Mouse (Mus musculus) forebrain, postnatal 0 days (tissue): ENCODE results near the gene Car3. TPM values are rescaled to one million over a fixed set of nuclear protein-coding genes. Genes with fewer than 3 reads are reported as not detected.

Source experiments
- ATAC-seq: fragments of 200-750 bp; cut with Nextera tagmentation; 2 replicates; pipeline ENCODE4 v1.8.0; 2017; ENCODE audit warnings: mild to moderate bottlenecking, moderate library complexity
- DNase-seq: peaks from one replicate; pipeline ENCODE4 v3.0.0-alpha.2; 2015
- H3K27ac ChIP-seq: fragments of 300-500 bp; sonication (generic); 2 replicates; pipeline ENCODE4 v1.5.1; 2014; ENCODE audit warnings: low read depth, mild to moderate bottlenecking, antibody characterized with exemption, low read length, moderate library complexity, mixed read lengths
- H3K27me3 ChIP-seq: fragments of 300-500 bp; sonication (generic); 2 replicates; pipeline ENCODE4 v1.6.1; 2014; ENCODE audit warnings: mild to moderate bottlenecking, low read length, mixed read lengths; ENCODE audit not compliant: insufficient read depth
- H3K36me3 ChIP-seq: fragments of 300-500 bp; sonication (generic); 2 replicates; pipeline ENCODE4 v1.6.1; 2014; ENCODE audit warnings: mild to moderate bottlenecking, moderate library complexity; ENCODE audit not compliant: insufficient read depth
- H3K4me1 ChIP-seq: fragments of 300-500 bp; sonication (generic); 2 replicates; pipeline ENCODE4 v1.6.1; 2014; ENCODE audit warnings: antibody characterized with exemption; ENCODE audit not compliant: insufficient read depth
- H3K4me2 ChIP-seq: fragments of 300-500 bp; sonication (generic); 2 replicates; pipeline ENCODE4 v1.6.1; 2014; ENCODE audit warnings: low read depth, mild to moderate bottlenecking, moderate library complexity
- H3K4me3 ChIP-seq: fragments of 300-500 bp; sonication (generic); 2 replicates; pipeline ENCODE4 v1.5.1; 2014; ENCODE audit warnings: low read depth, low read length, mixed read lengths
- H3K9ac ChIP-seq: fragments of 300-500 bp; sonication (generic); 2 replicates; pipeline ENCODE4 v1.6.1; 2014; ENCODE audit warnings: mild to moderate bottlenecking
- H3K9me3 ChIP-seq: fragments of 300-500 bp; sonication (generic); 2 replicates; pipeline ENCODE4 v1.6.1; 2016; ENCODE audit warnings: low read length
- CTCF ChIP-seq: sonication (generic); IDR thresholded peaks from 2 replicates; pipeline ENCODE4 v1.5.1; 2016; ENCODE audit warnings: antibody characterized with exemption, control low read depth, low read depth
- WGBS: fragments of 180-500 bp; shearing (Covaris S2); extraction: QIAGEN DNeasy Blood & Tissue Kit; methylation state at CpG from one replicate; pipeline ENCODE4 v1.1.7; 2014; 5-methylcytosine and 5-hydroxymethylcytosine counted together
- polyA plus RNA-seq: library from polyadenylated mRNA; unstranded; fragments of >200 nt; fragmentation: Nextera tagmentation; extraction: Ambion mirVana; gene quantifications from 2 replicates; pipeline ENCODE4 v1.2.1, GENCODE M21; 2015
- total RNA-seq: library from RNA; depleted of rRNA; stranded (reverse); fragments of >200 nt; gene quantifications from 2 replicates; pipeline ENCODE4 v1.2.3, GENCODE M21; 2014

Car3 gene
- total and polyA plus RNA-seq, 2 experiments from 2014 or later = 1.8 to 2.6 TPM

DNA sequence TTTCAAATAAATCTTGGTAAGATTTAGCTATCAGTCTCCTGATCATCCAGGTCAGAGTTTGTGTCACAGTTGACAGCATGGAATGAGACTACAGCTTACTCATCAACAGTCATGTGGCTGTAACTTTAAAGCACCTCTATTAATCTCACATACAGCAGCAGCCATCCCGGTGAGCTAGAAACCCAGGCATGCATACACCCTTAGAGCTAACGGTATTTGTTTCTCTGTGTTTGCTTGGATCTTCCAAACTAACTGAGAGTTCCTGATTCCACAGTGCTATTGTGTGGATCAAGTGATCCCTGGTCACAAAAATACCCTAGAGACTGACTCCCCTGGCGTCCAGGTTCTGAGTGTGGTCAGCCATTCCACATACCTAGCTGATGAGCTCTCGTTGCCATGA, 1.5 kb upstream of the Car3 start:
- WGBS = 15% methylated on average over 4 of the region's 4 CpGs
- H3K4me3 ChIP-seq = no peak overlapping the region
- no peak for ATAC-seq
- H3K9me3 ChIP-seq = no peaks in the 10 kb centered on the region
- no peak overlapping the region for H3K27ac ChIP-seq
- no peak overlapping the region for H3K9ac ChIP-seq
- no peak for TF ChIP-seq CTCF
- no peak for DNase-seq
- peaks cover 14% of the 10 kb centered on the region; the same call in 1 of the 2 replicates for H3K4me1 ChIP-seq
- no peaks in the 10 kb centered on the region for H3K27me3 ChIP-seq
- H3K36me3 ChIP-seq = no peaks in the 10 kb centered on the region
- peak overlapping the region; percentile 77; the same call in 1 of the 2 replicates for H3K4me2 ChIP-seq

DNA sequence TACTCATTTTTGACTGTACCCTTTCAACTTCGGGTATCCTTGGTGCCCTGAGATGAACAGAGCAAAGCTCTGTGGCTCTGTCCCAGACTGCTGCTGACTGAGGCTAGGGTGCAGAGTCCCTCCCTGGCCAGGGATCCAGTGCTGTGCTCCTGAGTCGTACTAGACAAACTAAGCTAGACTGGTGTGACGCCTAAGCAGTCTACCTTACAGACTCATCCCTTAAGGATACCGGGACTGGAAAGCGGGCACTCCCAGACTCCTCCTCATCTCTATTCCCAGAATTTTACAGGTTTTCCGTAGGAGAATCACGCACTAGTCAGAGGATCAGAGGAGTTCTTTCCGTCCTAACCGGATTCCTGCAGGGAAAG, 674 bp upstream of the Car3 start:
- Histone ChIP-seq H3K27ac (0 out of 2 replicates have a peak overlapping the region, but pooled peaks have one; percentile 46), H3K4me1 (peaks cover 14% of the 10 kb centered on the region; the same call in 1 of the 2 replicates), H3K4me2 (peak overlapping the region; percentile 77), H3K4me3 (peak overlapping the region; percentile 40), H3K9ac (peak overlapping the region; percentile 57), H3K36me3 (no peaks in the 10 kb centered on the region), H3K9me3 (no peaks in the 10 kb centered on the region), H3K27me3 (no peaks in the 10 kb centered on the region)
- no peak for TF ChIP-seq CTCF
- ATAC-seq (peak; percentile 68), DNase-seq (no peak)
- WGBS = 0% methylated on average over 9 of the region's 9 CpGs

DNA sequence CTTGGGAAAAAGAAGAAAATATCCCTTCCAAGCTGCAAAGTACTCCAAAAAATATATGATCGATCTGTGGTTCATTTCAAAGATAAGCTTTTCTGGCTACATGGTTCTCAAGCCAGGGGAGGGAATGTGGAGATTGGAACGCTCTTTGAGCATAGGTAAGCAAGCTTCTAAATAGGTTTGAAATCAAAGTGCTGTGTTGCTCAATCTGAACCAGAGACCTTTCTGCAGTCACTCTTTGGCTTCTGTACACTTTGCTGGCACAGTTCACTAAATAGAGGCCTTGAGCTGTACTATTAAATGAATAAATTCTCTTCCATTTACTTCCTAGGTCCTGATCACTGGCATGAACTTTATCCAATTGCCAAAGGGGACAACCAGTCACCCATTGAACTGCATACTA, 610 bp downstream of the Car3 start:
- no peak for TF ChIP-seq CTCF
- H3K4me3 ChIP-seq = no peak overlapping the region
- H3K36me3 ChIP-seq = no peaks in the 10 kb centered on the region
- DNase-seq (no peak), ATAC-seq (no peak)
- H3K27me3 ChIP-seq = no peaks in the 10 kb centered on the region
- no peak overlapping the region for H3K4me2 ChIP-seq
- no peak overlapping the region for H3K9ac ChIP-seq
- 96% methylated on average over 2 of the region's 2 CpGs for WGBS
- H3K27ac ChIP-seq = no peak overlapping the region
- H3K9me3 ChIP-seq = no peaks in the 10 kb centered on the region
- peaks cover 14% of the 10 kb centered on the region; the same call in 1 of the 2 replicates for H3K4me1 ChIP-seq

DNA sequence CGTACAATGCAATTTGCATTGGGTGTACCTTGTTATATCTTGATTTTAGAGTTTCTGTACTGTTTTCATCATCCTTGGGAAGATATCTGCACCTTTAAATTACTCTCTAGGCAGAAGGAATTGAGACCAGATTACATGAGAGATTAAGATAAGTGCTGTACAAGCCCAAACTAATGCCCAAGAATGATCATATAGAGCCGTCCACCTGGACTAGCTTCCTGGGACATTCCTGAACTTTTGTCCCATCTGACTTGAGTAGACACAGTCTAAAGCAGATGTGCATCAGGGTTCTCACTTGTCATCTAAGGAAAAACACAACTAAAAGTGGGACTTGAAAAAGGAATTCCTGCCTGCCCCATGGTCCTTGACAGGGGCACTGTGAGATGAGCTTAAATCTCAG, 2.6 kb downstream of the Car3 start:
- no peaks in the 10 kb centered on the region for H3K27me3 ChIP-seq
- DNase-seq = no peak
- H3K9ac ChIP-seq = no peak overlapping the region
- H3K27ac ChIP-seq = no peak overlapping the region
- no peak overlapping the region for H3K4me2 ChIP-seq
- 77% methylated on average over 2 of the region's 2 CpGs for WGBS
- no peak for ATAC-seq
- H3K9me3 ChIP-seq = no peaks in the 10 kb centered on the region
- no peaks in the 10 kb centered on the region for H3K36me3 ChIP-seq
- TF ChIP-seq CTCF = no peak
- peaks cover 14% of the 10 kb centered on the region; the same call in 1 of the 2 replicates for H3K4me1 ChIP-seq
- no peak overlapping the region for H3K4me3 ChIP-seq

DNA sequence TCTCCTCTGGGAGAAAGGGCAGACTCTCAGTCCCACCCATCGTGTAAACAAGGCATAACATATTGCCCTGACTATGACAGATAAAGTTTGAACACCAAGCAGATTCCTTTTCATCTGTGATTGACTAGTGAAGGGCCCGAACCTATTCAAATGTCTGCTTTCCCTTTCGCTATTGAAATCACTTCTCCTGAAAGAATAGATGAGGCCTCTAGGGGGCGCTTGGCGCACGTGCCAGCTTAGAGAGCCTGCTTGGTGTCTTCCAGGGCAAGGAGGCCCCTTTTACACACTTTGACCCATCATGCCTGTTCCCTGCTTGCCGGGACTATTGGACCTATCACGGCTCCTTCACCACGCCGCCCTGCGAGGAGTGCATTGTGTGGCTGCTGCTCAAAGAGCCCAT, 6.5 kb downstream of the Car3 start:
- H3K9me3 ChIP-seq = no peaks in the 10 kb centered on the region
- H3K27ac ChIP-seq = no peak overlapping the region
- H3K9ac ChIP-seq = no peak overlapping the region
- no peaks in the 10 kb centered on the region for H3K27me3 ChIP-seq
- TF ChIP-seq CTCF = peak; percentile 72
- no peaks in the 10 kb centered on the region for H3K4me1 ChIP-seq
- 19% methylated on average over 11 of the region's 11 CpGs for WGBS
- no peaks in the 10 kb centered on the region for H3K36me3 ChIP-seq
- DNase-seq (peak; percentile 70), ATAC-seq (peak; percentile 61)
- no peak overlapping the region for H3K4me3 ChIP-seq
- no peak overlapping the region for H3K4me2 ChIP-seq

DNA sequence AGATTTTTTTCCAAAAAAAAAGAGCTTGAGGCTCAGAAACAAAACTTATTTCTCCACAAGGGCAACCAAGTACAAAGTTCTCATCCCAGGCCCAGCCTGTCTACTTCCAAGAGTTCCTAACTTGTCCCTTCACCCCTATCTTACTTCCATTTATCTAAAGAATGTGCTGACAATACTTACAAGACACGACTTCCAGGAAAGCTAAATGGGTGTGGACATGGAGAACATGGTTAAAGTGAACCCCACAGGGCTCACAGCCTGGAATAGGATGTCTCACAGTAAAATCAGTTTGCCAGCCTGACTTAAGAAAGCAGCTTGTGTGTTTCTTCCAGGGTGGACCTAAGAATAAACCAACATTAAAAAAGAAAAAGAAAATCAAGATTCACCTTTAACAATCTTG, 7.2 kb downstream of the Car3 start:
- no peak for DNase-seq
- no peak for ATAC-seq
- H3K27me3 ChIP-seq = no peaks in the 10 kb centered on the region
- H3K9ac ChIP-seq = no peak overlapping the region
- no peaks in the 10 kb centered on the region for H3K4me1 ChIP-seq
- H3K36me3 ChIP-seq = no peaks in the 10 kb centered on the region
- no peak overlapping the region for H3K4me2 ChIP-seq
- H3K27ac ChIP-seq = no peak overlapping the region
- WGBS = 78% methylated on average over 1 of the region's 1 CpGs
- no peak overlapping the region for H3K4me3 ChIP-seq
- TF ChIP-seq CTCF = no peak
- no peaks in the 10 kb centered on the region for H3K9me3 ChIP-seq

DNA sequence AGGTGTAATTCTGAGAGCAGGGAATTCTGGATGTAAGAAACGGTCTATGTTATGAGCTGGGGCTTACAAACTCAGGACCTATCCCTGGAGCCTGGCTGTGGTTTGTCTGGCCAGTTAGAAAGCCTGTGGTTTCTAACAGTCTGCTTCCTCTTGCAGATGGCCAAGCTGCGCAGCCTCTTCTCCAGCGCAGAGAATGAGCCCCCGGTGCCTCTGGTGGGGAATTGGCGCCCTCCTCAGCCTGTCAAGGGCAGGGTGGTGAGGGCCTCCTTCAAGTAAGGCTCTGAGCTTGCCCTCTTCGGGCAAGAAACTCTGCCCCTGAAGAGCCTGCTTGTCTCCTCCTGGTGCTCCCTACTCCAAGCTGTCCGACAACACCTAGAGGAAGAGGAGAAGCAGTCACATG, 8.1 kb downstream of the Car3 start:
- WGBS = 59% methylated on average over 7 of the region's 7 CpGs
- peak; percentile 18; the same call in 1 of the 2 replicates for ATAC-seq
- no peaks in the 10 kb centered on the region for H3K27me3 ChIP-seq
- H3K9ac ChIP-seq = no peak overlapping the region
- TF ChIP-seq CTCF = no peak
- no peak overlapping the region for H3K4me2 ChIP-seq
- H3K4me3 ChIP-seq = no peak overlapping the region
- H3K36me3 ChIP-seq = no peaks in the 10 kb centered on the region
- H3K9me3 ChIP-seq = no peaks in the 10 kb centered on the region
- H3K4me1 ChIP-seq = no peaks in the 10 kb centered on the region
- H3K27ac ChIP-seq = no peak overlapping the region
- no peak for DNase-seq
